Mouse (Mus musculus) ovary, postnatal 36 days (tissue): ENCODE data around the gene Galnt18.

Source experiments
- DNase-seq: peaks from one replicate; pipeline ENCODE4 v3.0.0; 2022; ENCODE audit warnings: low spot score, mixed read lengths

The Galnt18 gene

GRCm38 (mm10) chr7:111713828-111714600 lies 65.8 kb downstream of the Galnt18 start:
- no peak for DNase-seq

GRCm38 (mm10) chr7:111712797-111713196 lies 67.0 kb downstream of the Galnt18 start:
- DNase-seq, result no peak

- no peak for DNase-seq
These were observed 68.5 kb downstream of the Galnt18 start for GRCm38 (mm10) chr7:111711045-111711808.

- no peak for DNase-seq
These were observed 69.5 kb downstream of the Galnt18 start for GRCm38 (mm10) chr7:111710311-111710710.

GRCm38 (mm10) chr7:111708563-111708962 lies 71.2 kb downstream of the Galnt18 start:
- no peak for DNase-seq

- no peak for DNase-seq
These were observed 76.8 kb downstream of the Galnt18 start for GRCm38 (mm10) chr7:111702961-111703360.

GRCm38 (mm10) chr7:111701788-111702187 lies 78.0 kb downstream of the Galnt18 start:
- DNase-seq, result no peak

- DNase-seq, result no peak
These were observed 80.3 kb downstream of the Galnt18 start for GRCm38 (mm10) chr7:111699446-111699845.

- no peak for DNase-seq
These were observed 83.6 kb downstream of the Galnt18 start for GRCm38 (mm10) chr7:111696226-111696625.

GRCm38 (mm10) chr7:111694312-111694711 lies 85.5 kb downstream of the Galnt18 start:
- DNase-seq, result peak; percentile 26

- DNase-seq, result peak; percentile 33
These were observed 87.0 kb downstream of the Galnt18 start for GRCm38 (mm10) chr7:111692641-111693261.

GRCm38 (mm10) chr7:111680108-111680507 lies 99.7 kb downstream of the Galnt18 start:
- DNase-seq, result no peak

- DNase-seq, result no peak
These were observed 103.3 kb downstream of the Galnt18 start for GRCm38 (mm10) chr7:111676483-111676882.

- no peak for DNase-seq
These were observed 107.3 kb downstream of the Galnt18 start for GRCm38 (mm10) chr7:111672467-111672866.

GRCm38 (mm10) chr7:111663139-111664073 lies 116.4 kb downstream of the Galnt18 start:
- DNase-seq, result peak; percentile 8

GRCm38 (mm10) chr7:111658579-111658978 lies 121.2 kb downstream of the Galnt18 start:
- no peak for DNase-seq

- no peak for DNase-seq
These were observed 124.8 kb downstream of the Galnt18 start for GRCm38 (mm10) chr7:111655002-111655401.

- DNase-seq, result no peak
These were observed 125.3 kb downstream of the Galnt18 start for GRCm38 (mm10) chr7:111654526-111654925.

- no peak for DNase-seq
These were observed 135.4 kb downstream of the Galnt18 start for GRCm38 (mm10) chr7:111644362-111644761.

- no peak for DNase-seq
These were observed 140.9 kb downstream of the Galnt18 start for GRCm38 (mm10) chr7:111638899-111639298.

- no peak for DNase-seq
These were observed 141.3 kb downstream of the Galnt18 start for GRCm38 (mm10) chr7:111638465-111638864.
